Mouse (Mus musculus): ENCODE measurements around the gene Prkcg. TPM values are rescaled to one million over a fixed set of nuclear protein-coding genes. Genes with fewer than 3 reads are reported as not detected.
A peak's percentile ranks its signal among the peaks of the same experiment; 100 is the strongest.

Prkcg gene
- polyA plus RNA-seq, 2 experiments, result 0.06 TPM; not detected in 1

GRCm38 (mm10) chr7:3300891-3301627 is 12.1 kb downstream of the Prkcg start:
- no peak overlapping the region for H3K27ac ChIP-seq
- no peak overlapping the region for H3K4me3 ChIP-seq (ENCODE audit: insufficient read depth in 1 of 2, low read depth in 2 of 2, low read length in 2 of 2)
- peaks cover 45% of the 10 kb centered on the region for H3K27me3 ChIP-seq (ENCODE audit: control insufficient read depth, insufficient read depth, low read length)
- H3K36me3 ChIP-seq (replicated peaks; ENCODE audit: control insufficient read depth, insufficient read depth, low read depth), result no peaks in the 10 kb centered on the region
- no peaks in the 10 kb centered on the region for H3K9me3 ChIP-seq (ENCODE audit: control insufficient read depth, low read length)
- no peak overlapping the region for H3K4me2 ChIP-seq (ENCODE audit: low read depth)
- 41% methylated on average over 8 of the region's 8 CpGs for WGBS (ENCODE audit: insufficient replicate concordance)
- no peak for TF ChIP-seq EP300 (IDR thresholded peaks at IDR 0.05; ENCODE audit: low read depth)
- no peak for TF ChIP-seq CTCF (IDR thresholded peaks at IDR 0.05; ENCODE audit: low read depth)
- H3K9ac ChIP-seq (replicated peaks), result no peak overlapping the region
- DNase-seq (ENCODE audit: low read depth in 3 of 3, low spot score in 3 of 3), result no peak
- ATAC-seq (ENCODE audit: insufficient read depth), result no peak
- 0 out of 4 replicates have a peak, but pooled peaks cover 0 to 2% of the 10 kb centered on the region in 2 experiments for H3K4me1 ChIP-seq (replicated peaks; ENCODE audit: control insufficient read depth in 2 of 2, insufficient read depth in 2 of 2, low read length in 1 of 2)

- H3K4me1 ChIP-seq (replicated peaks; ENCODE audit: control insufficient read depth in 2 of 2, insufficient read depth in 2 of 2, low read length in 1 of 2), result 0 out of 4 replicates have a peak, but pooled peaks cover 0 to 2% of the 10 kb centered on the region in 2 experiments
- H3K4me3 ChIP-seq (ENCODE audit: insufficient read depth in 1 of 2, low read depth in 2 of 2, low read length in 2 of 2), result peak overlapping the region; percentile 10 to 26; a peak in 2 of 4 replicates
- peaks cover 45% of the 10 kb centered on the region for H3K27me3 ChIP-seq (ENCODE audit: control insufficient read depth, insufficient read depth, low read length)
- ATAC-seq (ENCODE audit: insufficient read depth) (no peak), DNase-seq (ENCODE audit: low read depth in 3 of 3, low spot score in 3 of 3) (no peak)
- H3K4me2 ChIP-seq (ENCODE audit: low read depth), result peak overlapping the region; percentile 51
- no peak overlapping the region for H3K27ac ChIP-seq
- WGBS (ENCODE audit: insufficient replicate concordance), result 3% methylated on average over 33 of the region's 33 CpGs
- no peak for TF ChIP-seq CTCF (IDR thresholded peaks at IDR 0.05; ENCODE audit: low read depth)
- no peak for TF ChIP-seq EP300 (IDR thresholded peaks at IDR 0.05; ENCODE audit: low read depth)
- H3K9ac ChIP-seq (replicated peaks), result no peak overlapping the region
- no peaks in the 10 kb centered on the region for H3K36me3 ChIP-seq (replicated peaks; ENCODE audit: control insufficient read depth, insufficient read depth, low read depth)
- H3K9me3 ChIP-seq (ENCODE audit: control insufficient read depth, low read length), result no peaks in the 10 kb centered on the region
These were observed 12.9 kb downstream of the Prkcg start for GRCm38 (mm10) chr7:3301628-3302555.

- Histone ChIP-seq H3K4me3 (ENCODE audit: insufficient read depth in 1 of 2, low read depth in 2 of 2, low read length in 2 of 2) (0 out of 4 replicates have a peak overlapping the region, but pooled peaks of 1 of the 2 experiments have one; percentile 9), H3K4me2 (ENCODE audit: low read depth) (peak overlapping the region; percentile 51), H3K4me1 (replicated peaks; ENCODE audit: control insufficient read depth in 2 of 2, insufficient read depth in 2 of 2, low read length in 1 of 2) (0 out of 4 replicates have a peak, but pooled peaks cover 0 to 2% of the 10 kb centered on the region in 2 experiments), H3K9me3 (ENCODE audit: control insufficient read depth, low read length) (no peaks in the 10 kb centered on the region), H3K27me3 (ENCODE audit: control insufficient read depth, insufficient read depth, low read length) (peaks cover 45% of the 10 kb centered on the region), H3K27ac (no peak overlapping the region), H3K9ac (replicated peaks) (no peak overlapping the region), H3K36me3 (replicated peaks; ENCODE audit: control insufficient read depth, insufficient read depth, low read depth) (no peaks in the 10 kb centered on the region)
- 3% methylated on average over 16 of the region's 16 CpGs for WGBS (ENCODE audit: insufficient replicate concordance)
- DNase-seq (ENCODE audit: low read depth in 3 of 3, low spot score in 3 of 3) (no peak), ATAC-seq (ENCODE audit: insufficient read depth) (no peak)
- TF ChIP-seq EP300 (IDR thresholded peaks at IDR 0.05; ENCODE audit: low read depth) (no peak), CTCF (IDR thresholded peaks at IDR 0.05; ENCODE audit: low read depth) (peak; percentile 41)
These were observed 13.7 kb downstream of the Prkcg start for GRCm38 (mm10) chr7:3302556-3303275.

- Histone ChIP-seq H3K9ac (replicated peaks) (no peak overlapping the region), H3K27ac (no peak overlapping the region), H3K4me2 (ENCODE audit: low read depth) (peak overlapping the region; percentile 16; the same call in 1 of the 2 replicates), H3K4me3 (ENCODE audit: insufficient read depth in 1 of 2, low read depth in 2 of 2, low read length in 2 of 2) (0 out of 4 replicates have a peak overlapping the region, but pooled peaks of 1 of the 2 experiments have one; percentile 9), H3K27me3 (ENCODE audit: control insufficient read depth, insufficient read depth, low read length) (peaks cover 45% of the 10 kb centered on the region), H3K36me3 (replicated peaks; ENCODE audit: control insufficient read depth, insufficient read depth, low read depth) (no peaks in the 10 kb centered on the region), H3K9me3 (ENCODE audit: control insufficient read depth, low read length) (no peaks in the 10 kb centered on the region), H3K4me1 (replicated peaks; ENCODE audit: control insufficient read depth in 2 of 2, insufficient read depth in 2 of 2, low read length in 1 of 2) (0 out of 4 replicates have a peak, but pooled peaks cover 0 to 2% of the 10 kb centered on the region in 2 experiments)
- DNase-seq (ENCODE audit: low read depth in 3 of 3, low spot score in 3 of 3), result no peak
- ATAC-seq (ENCODE audit: insufficient read depth), result no peak
- under 1% methylated on average over 27 of the region's 29 CpGs for WGBS (ENCODE audit: insufficient replicate concordance)
- no peak for TF ChIP-seq CTCF (IDR thresholded peaks at IDR 0.05; ENCODE audit: low read depth)
- TF ChIP-seq EP300 (IDR thresholded peaks at IDR 0.05; ENCODE audit: low read depth), result no peak
These were observed 14.3 kb downstream of the Prkcg start for GRCm38 (mm10) chr7:3303276-3303781.
